Mouse (Mus musculus): ENCODE data around the gene Cmip. TPM values are rescaled to one million over a fixed set of nuclear protein-coding genes. Genes with fewer than 3 reads are reported as not detected.
A peak's percentile ranks its signal among the peaks of the same experiment; 100 is the strongest.

Cmip gene
- total and polyA plus RNA-seq, 3 experiments, result 17.0 to 71.8 TPM; not detected in 1

DNA sequence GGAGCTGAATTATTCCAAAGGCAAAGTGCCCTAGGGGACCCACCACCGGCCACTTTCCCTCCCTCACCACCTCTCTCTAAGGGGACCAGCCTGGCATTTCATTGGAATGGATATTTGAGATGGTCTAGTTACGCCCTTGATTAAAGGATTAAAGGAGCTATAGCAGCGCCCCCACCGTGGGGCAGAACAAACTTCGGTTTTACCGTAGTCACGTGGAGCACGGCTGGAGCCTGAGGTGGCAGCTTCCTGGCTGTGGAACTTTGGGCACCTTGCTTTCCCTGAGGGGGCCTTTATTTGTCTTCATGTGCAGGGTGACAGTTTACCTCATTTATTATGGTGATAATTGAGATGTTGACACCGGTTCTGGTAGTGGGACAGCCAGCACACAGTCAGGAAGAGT is 4.8 kb downstream of the Cmip start (continued):
- TF ChIP-seq NELFE (IDR thresholded peaks at IDR 0.05; ENCODE audit: low read depth, low read length), result no peak
- TF ChIP-seq BHLHE40 (IDR thresholded peaks at IDR 0.05; ENCODE audit: borderline replicate concordance, low read depth, low read length), result no peak
- TF ChIP-seq RCOR1 (IDR thresholded peaks at IDR 0.05; ENCODE audit: low read depth, low read length), result no peak
- peak; percentile 41; the same call in 1 of the 2 replicates for TF ChIP-seq MAX (IDR thresholded peaks at IDR 0.05; ENCODE audit: low read length)
- TF ChIP-seq E2F4 (IDR thresholded peaks at IDR 0.05; ENCODE audit: borderline replicate concordance, low read depth, low read length), result no peak
- TF ChIP-seq MXI1 (IDR thresholded peaks at IDR 0.05; ENCODE audit: low read depth, low read length), result peak; percentile 69
- no peak for TF ChIP-seq CHD2 (IDR thresholded peaks at IDR 0.05; ENCODE audit: low read length)
- no peak for TF ChIP-seq SIN3A (IDR thresholded peaks at IDR 0.05; ENCODE audit: low read length)
- no peak for TF ChIP-seq POLR2AphosphoS5 (IDR thresholded peaks at IDR 0.05; ENCODE audit: borderline replicate concordance, low read depth, low read length)
- TF ChIP-seq TBP (IDR thresholded peaks at IDR 0.05; ENCODE audit: low read depth, low read length), result no peak
- no peak for TF ChIP-seq MAFK (IDR thresholded peaks at IDR 0.05; ENCODE audit: borderline replicate concordance, low read depth, low read length)
- no peak for TF ChIP-seq MAZ (IDR thresholded peaks at IDR 0.05; ENCODE audit: low read depth, low read length)
- TF ChIP-seq GATA1 (IDR thresholded peaks at IDR 0.05; ENCODE audit: low read depth, low read length), result no peak
- no peak for TF ChIP-seq MYB (IDR thresholded peaks at IDR 0.05; ENCODE audit: low read depth, low read length)
- TF ChIP-seq JUND (IDR thresholded peaks at IDR 0.05; ENCODE audit: low read depth, low read length), result no peak
- TF ChIP-seq GABPA (IDR thresholded peaks at IDR 0.05; ENCODE audit: low read depth, low read length), result no peak
- TF ChIP-seq HCFC1 (IDR thresholded peaks at IDR 0.05; ENCODE audit: low read depth, low read length), result no peak
- no peak for TF ChIP-seq KAT2A (conservative IDR thresholded peaks at IDR 0.05; ENCODE audit: low read depth, low read length)
- no peak for TF ChIP-seq UBTF (IDR thresholded peaks at IDR 0.05; ENCODE audit: borderline replicate concordance, insufficient read depth, low read depth, low read length)
- TF ChIP-seq TCF12 (IDR thresholded peaks at IDR 0.05; ENCODE audit: low read depth, low read length), result no peak
- no peak for TF ChIP-seq ELF1 (IDR thresholded peaks at IDR 0.05; ENCODE audit: low read depth, low read length)
- 0 out of 2 replicates have a peak, but pooled peaks have one; percentile 18 for TF ChIP-seq MYC (IDR thresholded peaks at IDR 0.05; ENCODE audit: low read depth, low read length)
- TF ChIP-seq RAD21 (IDR thresholded peaks at IDR 0.05; ENCODE audit: low read depth, low read length), result no peak

DNA sequence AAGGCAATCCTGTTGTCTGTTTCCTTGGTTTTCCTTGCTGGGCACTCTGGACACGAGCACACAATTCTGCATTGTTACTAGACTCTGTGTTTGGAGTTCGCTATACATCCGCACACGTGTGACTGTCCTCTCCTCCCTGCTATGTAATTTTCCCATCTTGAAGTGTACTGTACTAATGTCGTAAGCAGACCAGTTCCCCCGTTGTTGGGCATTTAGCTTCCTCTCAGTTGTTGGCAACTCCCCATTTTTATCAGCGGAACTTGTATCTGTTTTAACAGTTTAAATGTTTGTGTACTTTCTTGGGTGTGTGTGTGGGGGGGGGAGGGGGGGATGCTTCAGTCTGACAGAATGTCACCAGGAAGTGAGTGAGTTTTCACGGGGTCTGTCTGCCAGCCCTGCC is 5.8 kb downstream of the Cmip start:
- H3K27me3 ChIP-seq (ENCODE audit: control insufficient read depth in 1 of 2, insufficient read depth in 2 of 2, low read length in 2 of 2), result no peaks in the 10 kb centered on the region
- H3K4me1 ChIP-seq (ENCODE audit: control insufficient read depth in 1 of 2, insufficient read depth in 2 of 2, low read length in 2 of 2), result peaks cover 13 to 44% of the 10 kb centered on the region in 2 experiments
- no peaks in the 10 kb centered on the region for H3K9me3 ChIP-seq (replicated peaks; ENCODE audit: insufficient read depth, low read length)
- TF ChIP-seq MEF2A (IDR thresholded peaks at IDR 0.05; ENCODE audit: extremely low read depth, insufficient replicate concordance, low read depth, low read length, poor library complexity, severe bottlenecking) (no peak), CHD2 (IDR thresholded peaks at IDR 0.05; ENCODE audit: low read length) (no peak), HCFC1 (IDR thresholded peaks at IDR 0.05; ENCODE audit: low read depth, low read length) (peak; percentile 45; the same call in 1 of the 2 replicates), MAZ (IDR thresholded peaks at IDR 0.05; ENCODE audit: low read depth, low read length) (0 out of 2 replicates have a peak, but pooled peaks have one; percentile 33), KAT2A (conservative IDR thresholded peaks at IDR 0.05; ENCODE audit: low read depth, low read length) (no peak), ETS1 (IDR thresholded peaks at IDR 0.05; ENCODE audit: low read depth, low read length) (peak; percentile 93), SIN3A (IDR thresholded peaks at IDR 0.05; ENCODE audit: low read length) (peak; percentile 96), USF1 (IDR thresholded peaks at IDR 0.05; ENCODE audit: low read depth, low read length) (0 out of 2 replicates have a peak, but pooled peaks have one; percentile 14), TCF12 (IDR thresholded peaks at IDR 0.05; ENCODE audit: low read depth, low read length) (peak; percentile 68), TBP (IDR thresholded peaks at IDR 0.05; ENCODE audit: low read depth, low read length) (0 out of 2 replicates have a peak, but pooled peaks have one; percentile 32), MAX (IDR thresholded peaks at IDR 0.05; ENCODE audit: low read length) (peak; percentile 79), BHLHE40 (IDR thresholded peaks at IDR 0.05; ENCODE audit: borderline replicate concordance, low read depth, low read length) (0 out of 2 replicates have a peak, but pooled peaks have one; percentile 21), MXI1 (IDR thresholded peaks at IDR 0.05; ENCODE audit: low read depth, low read length) (peak; percentile 96), EP300 (IDR thresholded peaks at IDR 0.05; ENCODE audit: low read depth in 1 of 2, low read length in 2 of 2) (peak in 1 of 2 experiments; percentile 82; a peak in 2 of 4 replicates), GATA1 (IDR thresholded peaks at IDR 0.05; ENCODE audit: low read depth, low read length) (peak; percentile 59), POLR2AphosphoS2 (IDR thresholded peaks at IDR 0.05; ENCODE audit: low read length) (no peak), MAFK (IDR thresholded peaks at IDR 0.05; ENCODE audit: borderline replicate concordance, low read depth, low read length) (no peak), RCOR1 (IDR thresholded peaks at IDR 0.05; ENCODE audit: low read depth, low read length) (no peak), UBTF (IDR thresholded peaks at IDR 0.05; ENCODE audit: borderline replicate concordance, insufficient read depth, low read depth, low read length) (no peak), MYB (IDR thresholded peaks at IDR 0.05; ENCODE audit: low read depth, low read length) (peak; percentile 27; the same call in 1 of the 2 replicates), MYC (IDR thresholded peaks at IDR 0.05; ENCODE audit: low read depth, low read length) (peak; percentile 56; the same call in 1 of the 2 replicates), ELF1 (IDR thresholded peaks at IDR 0.05; ENCODE audit: low read depth, low read length) (no peak; the same call in 1 of the 2 replicates), TAL1 (IDR thresholded peaks at IDR 0.05; ENCODE audit: low read length) (no peak), POLR2A (IDR thresholded peaks at IDR 0.05; ENCODE audit: control insufficient read depth in 1 of 2, insufficient read depth in 1 of 2, low read depth in 1 of 2, low read length in 2 of 2, poor library complexity in 1 of 2) (peak in 1 of 2 experiments; percentile 26; a peak in 1 of 4 replicates)
- peaks cover 86% of the 10 kb centered on the region for H3K79me2 ChIP-seq (ENCODE audit: control insufficient read depth, insufficient read depth, low read length, poor library complexity)
- peak overlapping the region; percentile 80 for H3K27ac ChIP-seq (ENCODE audit: control insufficient read depth, low read depth, low read length)
- peak overlapping the region; percentile 37 for H3K9ac ChIP-seq (ENCODE audit: control insufficient read depth, low read depth, low read length, poor library complexity, severe bottlenecking)
- peak; percentile 92 for DNase-seq (ENCODE audit: low read depth, low spot score)
- peak overlapping the region; percentile 18 to 25 for H3K4me3 ChIP-seq (ENCODE audit: control insufficient read depth in 1 of 2, insufficient read depth in 1 of 2, low read depth in 2 of 2, low read length in 2 of 2)
- peaks cover 0 to 36% of the 10 kb centered on the region in 2 experiments for H3K36me3 ChIP-seq (ENCODE audit: control insufficient read depth in 1 of 2, insufficient read depth in 2 of 2, low read length in 2 of 2)

Data from MEL (cell line).